Comparison of ENCODE assay signal across 10 mouse cellular contexts in the genomic region with DNA sequence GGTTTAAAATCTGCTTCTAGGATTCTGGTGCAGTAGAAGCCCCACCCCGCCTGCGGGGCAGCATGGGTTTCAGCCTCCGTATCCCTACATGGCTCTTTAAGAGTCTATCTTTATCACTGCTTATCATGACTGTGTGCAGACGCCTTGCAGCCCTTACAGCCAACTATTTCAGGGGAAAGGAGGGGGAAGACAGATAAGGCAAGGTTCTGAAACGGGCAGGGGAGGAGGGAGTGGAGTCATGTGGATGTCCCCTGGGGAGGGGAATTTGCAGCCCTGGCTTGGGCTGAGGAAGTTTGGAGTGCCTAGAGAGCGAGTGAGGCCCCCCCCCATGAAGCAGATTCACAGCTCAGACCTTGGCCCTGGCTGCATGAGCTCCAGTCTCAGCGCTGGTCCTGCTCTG. TPM values are rescaled to one million over a fixed set of nuclear protein-coding genes. Genes with fewer than 3 reads are reported as not detected.
DNase-seq lines count a peak whose midpoint lies in the region; ATAC-seq and TF ChIP-seq lines count a peak whose summit lies in the region.
"Had no signal": no experiment of that assay in that cellular context is flagged by ENCODE, and none has a peak within 500 bp of the region (broad histone marks: within the 10 kb centered on the region; RNA-seq: fewer than 3 reads in every experiment).

No protein-coding gene starts in this region.

- in situ Hi-C loops in ES-E14 (cut with MboI; ENCODE audit: low sequenced_read_pairs in 2 of 2, unreplicated experiment in 2 of 2): no loop called here

- DNase-seq in hindbrain, embryonic 11.5 days (ENCODE audit: low spot score): no peak
- DNase-seq in ES-E14 (ENCODE audit: low read depth, low spot score): no peak
- peak; percentile 73 to 84 for DNase-seq in heart, adult 18-20 months
- DNase-seq in layer of hippocampus, adult 9-10 months (ENCODE audit: low spot score): no peak
- no peak for DNase-seq in gastrocnemius, adult 18-20 months (ENCODE audit: low spot score)
- no peak for DNase-seq in left cerebral cortex, adult 2 months (ENCODE audit: extremely low spot score in 1 of 2, low spot score in 2 of 2)
- DNase-seq: right cerebral cortex, postnatal 14 days had no signal

- no peak overlapping the region for H3K9ac ChIP-seq in hindbrain, embryonic 16.5 days (ENCODE audit: low read depth, low read length)
- H3K9ac ChIP-seq in hindbrain, embryonic 11.5 days (ENCODE audit: low read depth, low read length): no peak overlapping the region
- no peak overlapping the region for H3K9ac ChIP-seq in ES-E14 (ENCODE audit: insufficient read depth, low read depth, low read length, poor library complexity, severe bottlenecking)
- H3K9ac ChIP-seq in intestine, postnatal 0 days (ENCODE audit: low read depth, low read length): no peak overlapping the region

- no peak for TF ChIP-seq CTCF in intestine, postnatal 0 days (IDR thresholded peaks at IDR 0.05; ENCODE audit: low read depth)
- TF ChIP-seq CTCF in left cerebral cortex, adult 2 months (IDR thresholded peaks at IDR 0.05): no peak

- 40% methylated on average over 7 of the region's 7 CpGs for WGBS in hindbrain, embryonic 16.5 days
- 47% methylated on average over 7 of the region's 7 CpGs for WGBS in hindbrain, embryonic 11.5 days
- WGBS in intestine, postnatal 0 days: 17% methylated on average over 7 of the region's 7 CpGs

- H3K4me3 ChIP-seq in hindbrain, embryonic 16.5 days (ENCODE audit: low read length): no peak overlapping the region
- H3K4me3 ChIP-seq in hindbrain, embryonic 11.5 days (ENCODE audit: low read depth, low read length): no peak overlapping the region
- no peak overlapping the region for H3K4me3 ChIP-seq in ES-E14 (ENCODE audit: insufficient read depth in 1 of 2, low read depth in 1 of 2, low read length in 2 of 2, poor library complexity in 1 of 2, severe bottlenecking in 1 of 2)
- H3K4me3 ChIP-seq in intestine, postnatal 0 days (ENCODE audit: low read depth, low read length): no peak overlapping the region
- H3K4me3 ChIP-seq in left cerebral cortex, adult 2 months: no peak overlapping the region

- intact Hi-C loops in left cerebral cortex, adult 2 months (cut with DNase I): loop anchor here (2.0 kb wide), 1 partner anchor 29 kb away; no protein-coding TSS in a partner anchor

- ATAC-seq in hindbrain, embryonic 16.5 days: peak; percentile 45; the same call in 1 of the 2 replicates
- ATAC-seq in hindbrain, embryonic 11.5 days (ENCODE audit: low FRiP score): no peak
- no peak for ATAC-seq in intestine, postnatal 0 days

- no peaks in the 10 kb centered on the region for H3K9me3 ChIP-seq in hindbrain, embryonic 16.5 days (ENCODE audit: control insufficient read depth, low read length)
- H3K9me3 ChIP-seq in hindbrain, embryonic 11.5 days (ENCODE audit: control insufficient read depth, low read length): no peaks in the 10 kb centered on the region
- no peaks in the 10 kb centered on the region for H3K9me3 ChIP-seq in ES-E14 (ENCODE audit: control insufficient read depth, insufficient read depth, low read depth, low read length)
- H3K9me3 ChIP-seq in intestine, postnatal 0 days (ENCODE audit: control insufficient read depth): no peaks in the 10 kb centered on the region

- peaks cover 14% of the 10 kb centered on the region for H3K4me1 ChIP-seq in hindbrain, embryonic 16.5 days (ENCODE audit: control insufficient read depth, insufficient read depth, low read depth, low read length)
- no peaks in the 10 kb centered on the region for H3K4me1 ChIP-seq in hindbrain, embryonic 11.5 days (replicated peaks; ENCODE audit: control insufficient read depth, insufficient read depth, low read length)
- no peaks in the 10 kb centered on the region for H3K4me1 ChIP-seq in ES-E14 (ENCODE audit: control insufficient read depth in 2 of 2, insufficient read depth in 2 of 2, low read length in 2 of 2, poor library complexity in 1 of 2)
- H3K4me1 ChIP-seq in intestine, postnatal 0 days (replicated peaks; ENCODE audit: control insufficient read depth, insufficient read depth, low read length): 0 out of 2 replicates have a peak, but pooled peaks cover 4% of the 10 kb centered on the region

- H3K36me3 ChIP-seq in hindbrain, embryonic 16.5 days (ENCODE audit: control insufficient read depth, insufficient read depth, low read length): no peaks in the 10 kb centered on the region
- no peaks in the 10 kb centered on the region for H3K36me3 ChIP-seq in hindbrain, embryonic 11.5 days (ENCODE audit: control insufficient read depth, insufficient read depth, low read length)
- H3K36me3 ChIP-seq in ES-E14 (ENCODE audit: control insufficient read depth, insufficient read depth, low read length, poor library complexity, severe bottlenecking): no peaks in the 10 kb centered on the region
- no peaks in the 10 kb centered on the region for H3K36me3 ChIP-seq in intestine, postnatal 0 days (ENCODE audit: control insufficient read depth, insufficient read depth)

- no peaks in the 10 kb centered on the region for H3K27me3 ChIP-seq in hindbrain, embryonic 16.5 days (replicated peaks; ENCODE audit: control insufficient read depth, insufficient read depth, low read length)
- H3K27me3 ChIP-seq in hindbrain, embryonic 11.5 days (ENCODE audit: control insufficient read depth, insufficient read depth, low read length): no peaks in the 10 kb centered on the region
- H3K27me3 ChIP-seq in intestine, postnatal 0 days (replicated peaks; ENCODE audit: control insufficient read depth, insufficient read depth, low read length): no peaks in the 10 kb centered on the region
- H3K27me3 ChIP-seq: CH12.LX had no signal

- H3K4me2 ChIP-seq in hindbrain, embryonic 16.5 days (ENCODE audit: low read length): no peak overlapping the region
- H3K4me2 ChIP-seq in hindbrain, embryonic 11.5 days (replicated peaks; ENCODE audit: low read depth, low read length): no peak overlapping the region
- H3K4me2 ChIP-seq in intestine, postnatal 0 days (replicated peaks; ENCODE audit: low read depth): peak overlapping the region; percentile 28

- no peak overlapping the region for H3K27ac ChIP-seq in hindbrain, embryonic 16.5 days (ENCODE audit: low read depth, low read length)
- no peak overlapping the region for H3K27ac ChIP-seq in hindbrain, embryonic 11.5 days (ENCODE audit: low read depth, low read length)
- peak overlapping the region; percentile 41; the same call in 1 of the 2 replicates for H3K27ac ChIP-seq in ES-E14 (ENCODE audit: insufficient read depth, low read depth, low read length, poor library complexity, severe bottlenecking)
- no peak overlapping the region for H3K27ac ChIP-seq in intestine, postnatal 0 days (ENCODE audit: low read depth, low read length)
- no peak overlapping the region for H3K27ac ChIP-seq in left cerebral cortex, adult 2 months

TF ChIP-seq in ES-E14, 5 proteins besides CTCF, POLR2A, EP300 and RAD21:
- TF ChIP-seq MAFK (IDR thresholded peaks at IDR 0.05; ENCODE audit: insufficient read depth, low read depth, low read length) (no peak), HCFC1 (IDR thresholded peaks at IDR 0.05; ENCODE audit: borderline replicate concordance, insufficient read depth, low read length) (no peak), ZNF384 (IDR thresholded peaks at IDR 0.05; ENCODE audit: low read depth, low read length) (no peak), ZC3H11A (IDR thresholded peaks at IDR 0.05; ENCODE audit: borderline replicate concordance, low read depth, low read length) (no peak)
TF ChIP-seq in ES-E14: peak in this region for 0.

RNA-seq across cellular contexts. Expression of a gene that starts 18.0 kb away (rescaled TPM):
- polyA plus RNA-seq in hindbrain, embryonic 16.5 days (2015; fragmentation: Nextera tagmentation; extraction: Ambion mirVana): 35.7 and 36.4 TPM in 2 replicates
- 7.3 and 7.4 TPM in 2 replicates for polyA plus RNA-seq in hindbrain, embryonic 11.5 days (2014; fragmentation: Nextera tagmentation; extraction: Ambion mirVana)
- total RNA-seq in ES-E14 (2012; rRNA removed): 1.7 and 2.4 TPM in 2 replicates
- total RNA-seq in heart, adult 18-20 months (2021): 10 to 100 TPM; 26.1 to 27.0 TPM
- 5.2 and 8.0 TPM in 2 replicates for polyA plus RNA-seq in intestine, postnatal 0 days (2015; fragmentation: Nextera tagmentation; extraction: Ambion mirVana)
- total RNA-seq in gastrocnemius, adult 18-20 months (2021): 10 to 100 TPM; 11.6 to 12.3 TPM
- total RNA-seq in left cerebral cortex, adult 2 months (2021): 100 to 1,000 TPM; 277 to 284 TPM

RNA-seq across cellular contexts. Expression of a gene that starts 40.6 kb away (rescaled TPM):
- polyA plus RNA-seq in hindbrain, embryonic 16.5 days (2015; fragmentation: Nextera tagmentation; extraction: Ambion mirVana): 13.3 and 13.7 TPM in 2 replicates
- 10.3 and 12.6 TPM in 2 replicates for polyA plus RNA-seq in hindbrain, embryonic 11.5 days (2014; fragmentation: Nextera tagmentation; extraction: Ambion mirVana)
- 39.1 and 41.3 TPM in 2 replicates for total RNA-seq in ES-E14 (2012; rRNA removed)
- total RNA-seq in heart, adult 18-20 months (2021): 10 to 100 TPM; 12.5 to 13.0 TPM
- 3.4 and 3.6 TPM in 2 replicates for polyA plus RNA-seq in intestine, postnatal 0 days (2015; fragmentation: Nextera tagmentation; extraction: Ambion mirVana)
- 1 to 10 TPM; 5.5 to 5.9 TPM for total RNA-seq in gastrocnemius, adult 18-20 months (2021)
- 10 to 100 TPM; 12.7 to 16.5 TPM for total RNA-seq in left cerebral cortex, adult 2 months (2021)

Comparison
In these comparisons a context has a peak if more than half of its experiments do, and no peak if none do; other contexts are left out.
1. DNase-seq: peak in heart, adult 18-20 months (2 of 2); none in hindbrain, embryonic 11.5 days (single experiment), ES-E14 (single experiment), layer of hippocampus, adult 9-10 months (single experiment), gastrocnemius, adult 18-20 months (single experiment) and left cerebral cortex, adult 2 months (0 of 2).
2. RNA of a gene that starts 18.0 kb away (total RNA-seq): 277 to 284 TPM in left cerebral cortex, adult 2 months; 26.1 to 27.0 TPM in heart, adult 18-20 months, 11.6 to 12.3 TPM in gastrocnemius, adult 18-20 months and 1.7 to 2.4 TPM in ES-E14; every median in the first group is over 4 times any median in the second.